Mouse (Mus musculus) spleen, embryonic (tissue): ENCODE measurements at regions not wholly inside any gene's neighbourhood (a gene's known extent, or its start where the extent isn't known, plus 50 kb on each side); places are given as distances from the start of the nearest gene placed in this dataset.

Experiments used
- CTCF ChIA-PET: fragments of 350-600 bp; sonication (Branson Sonifier 250); formaldehyde crosslinking; loops from one replicate; lab custom pipeline; 2022; lab: Charles Lee

DNA sequence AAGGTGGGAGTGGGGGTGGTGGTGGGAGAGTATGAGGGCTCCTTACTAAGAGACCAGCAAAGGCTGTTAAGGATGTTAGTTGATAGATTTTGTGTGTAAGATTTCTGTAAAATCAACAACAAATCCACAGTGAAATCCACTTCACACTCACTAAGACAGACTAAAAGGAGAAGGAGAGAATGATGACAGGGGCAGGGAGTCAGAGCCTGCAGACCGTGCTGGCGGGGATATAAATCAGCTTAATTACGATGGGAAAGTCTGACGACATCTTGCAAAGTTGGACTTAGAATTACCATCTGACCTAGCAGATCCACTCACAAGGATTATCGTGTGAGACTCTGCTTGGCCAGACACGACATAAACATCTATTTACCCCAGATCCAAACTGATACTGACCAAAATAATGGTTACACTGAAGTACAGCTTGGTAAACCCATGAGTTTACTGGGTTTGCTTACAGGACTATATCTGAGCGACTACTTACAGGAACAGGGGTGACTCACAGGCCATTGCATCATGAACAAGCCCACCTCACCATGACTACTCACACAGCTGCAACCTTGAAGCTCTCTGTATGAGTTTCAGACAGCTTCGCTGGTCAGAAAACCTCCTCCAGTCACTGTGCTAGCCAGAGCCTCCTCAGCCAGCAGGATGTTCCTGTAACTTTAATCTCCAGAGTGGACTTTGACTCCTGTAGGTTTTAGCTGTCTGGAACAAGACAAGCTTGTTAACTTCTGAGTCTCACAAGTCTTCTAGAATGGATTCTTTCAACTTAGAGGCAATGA, 50.5 kb upstream of the Ednra start:
- CTCF ChIA-PET = no interaction called here

- CTCF ChIA-PET = no interaction called here
Measured at GRCm38 (mm10) chr8:77775526-77775925, 51.3 kb upstream of the Ednra start.

DNA sequence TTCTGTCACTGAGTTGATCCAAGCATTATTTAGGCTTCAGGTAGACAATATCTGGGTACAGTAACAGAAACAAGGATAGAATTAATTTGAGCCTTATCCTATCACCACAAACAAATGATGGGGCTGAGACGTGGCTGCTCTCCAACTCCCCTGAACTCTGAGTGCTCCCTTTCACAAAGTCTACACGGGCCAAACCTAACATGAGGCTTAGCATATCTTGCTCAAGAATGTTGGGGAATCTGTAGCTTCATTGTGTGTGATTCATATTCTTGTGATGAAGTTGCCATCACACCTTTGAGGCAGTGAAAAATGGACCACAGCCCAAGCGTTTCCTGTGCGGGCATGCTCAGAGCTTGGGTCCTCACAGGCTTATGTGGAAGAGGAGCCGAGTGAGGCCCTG, 53.3 kb upstream of the Ednra start:
- CTCF ChIA-PET = no interaction called here

GRCm38 (mm10) chr8:77785676-77786255, 61.5 kb upstream of the Ednra start:
- CTCF ChIA-PET = no interaction called here

DNA sequence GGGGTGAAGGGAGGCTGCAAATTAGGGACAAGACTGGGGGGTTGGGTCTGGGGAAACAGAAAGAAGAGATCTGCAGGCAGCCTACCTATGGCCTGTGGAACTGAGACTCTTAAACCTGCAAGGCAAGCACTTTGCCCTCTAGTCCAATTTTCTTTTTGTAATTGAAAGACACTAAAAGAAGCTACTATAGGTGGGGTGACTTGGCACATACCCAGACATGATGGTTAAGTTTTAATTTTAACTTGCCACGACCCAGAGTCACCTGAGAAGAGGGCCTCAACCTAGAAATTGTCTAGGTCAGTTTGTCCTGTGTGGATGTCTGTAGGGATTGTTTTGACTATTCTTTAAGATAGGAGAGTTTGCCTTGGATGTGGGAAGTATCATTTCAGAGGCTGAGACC, 70.6 kb upstream of the Ednra start:
- CTCF ChIA-PET = no interaction called here

DNA sequence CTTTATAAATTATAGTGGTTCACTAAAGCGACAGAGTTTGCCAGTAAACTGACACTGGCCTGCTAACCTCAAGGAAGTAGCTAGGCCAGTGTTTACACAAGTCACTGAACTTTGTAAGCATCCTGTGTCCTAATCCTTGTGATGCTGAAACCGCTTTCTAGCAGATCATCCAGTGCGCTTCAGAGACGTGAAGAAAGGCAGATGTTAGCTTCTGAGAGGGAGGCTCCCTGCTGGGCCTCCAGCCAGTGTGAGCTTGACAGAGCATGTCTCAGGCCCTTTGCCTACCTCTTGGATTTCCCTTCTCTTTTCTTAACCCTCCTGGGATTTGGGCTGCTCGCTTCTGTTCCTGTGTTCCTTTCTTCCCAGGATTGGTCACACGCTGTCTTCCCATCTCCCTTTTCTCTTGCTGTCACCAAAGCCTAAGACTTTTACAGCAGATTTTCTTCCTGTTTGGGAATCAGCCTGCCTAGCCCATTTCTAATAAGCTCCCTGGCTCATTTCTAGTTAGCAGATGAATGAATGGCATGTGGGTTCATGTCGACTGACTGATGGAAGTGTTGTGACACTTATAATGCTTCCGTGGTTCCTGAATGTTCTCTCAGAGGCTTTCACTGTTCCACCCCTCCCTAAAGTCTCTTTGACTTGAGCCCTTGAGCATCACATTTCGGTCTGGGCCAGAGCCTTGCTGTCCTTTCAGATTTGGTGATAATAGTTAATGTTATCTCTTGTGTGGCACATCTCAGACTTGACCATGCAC, 79.1 kb upstream of the Ednra start:
- CTCF ChIA-PET = interaction anchor here (0.5 kb wide), 1 partner anchor 473 kb away, joined by 3 read pairs; no protein-coding TSS in a partner anchor

DNA sequence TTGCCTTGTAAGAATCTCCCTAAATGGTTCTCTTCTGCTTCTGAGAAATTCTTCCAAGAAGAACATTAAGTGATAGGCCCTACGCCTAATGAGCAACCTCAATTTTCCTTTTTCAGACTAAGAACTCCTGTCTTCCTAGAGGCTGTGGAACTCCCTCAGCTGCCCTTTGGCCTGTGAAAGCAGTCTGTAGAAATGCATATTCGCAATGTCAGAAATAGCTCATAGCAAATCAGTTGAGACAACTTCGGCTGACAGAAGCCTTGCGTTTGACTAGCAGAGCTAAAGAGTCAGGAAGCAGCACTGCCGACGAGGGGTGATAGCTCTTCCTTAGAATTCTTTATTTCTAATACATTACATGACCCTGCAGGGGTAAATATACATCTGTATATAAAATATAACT, 80.3 kb upstream of the Ednra start:
- CTCF ChIA-PET = no interaction called here

GRCm38 (mm10) chr8:77804956-77805355, 80.7 kb upstream of the Ednra start:
- CTCF ChIA-PET = no interaction called here

DNA sequence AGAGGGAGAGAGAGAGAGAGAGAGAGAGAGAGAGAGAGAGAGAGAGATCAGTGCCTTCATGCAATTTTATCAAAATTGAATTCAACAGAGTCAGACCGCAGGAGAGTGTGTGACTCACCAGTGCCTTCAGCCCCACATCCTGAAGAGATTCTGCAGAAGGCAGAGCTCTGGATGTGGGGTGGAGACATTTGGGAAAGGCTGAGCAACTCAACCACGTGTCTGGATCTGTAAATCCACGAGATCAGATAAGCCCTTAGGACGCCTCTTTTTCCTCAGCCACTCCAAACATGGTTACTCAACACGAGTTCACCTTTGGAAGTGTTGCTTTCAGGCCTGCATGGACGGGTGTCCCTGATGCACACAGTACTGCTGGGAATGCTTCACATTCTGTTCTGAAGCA, 81.4 kb upstream of the Ednra start:
- CTCF ChIA-PET = no interaction called here

- CTCF ChIA-PET = interaction anchor here (0.6 kb wide), 1 partner anchor 261 kb away, joined by 3 read pairs; no protein-coding TSS in a partner anchor
Measured at GRCm38 (mm10) chr8:77814796-77815647, 90.8 kb upstream of the Ednra start.

- CTCF ChIA-PET = interaction anchor here (0.6 kb wide), 1 partner anchor 262 kb away, joined by 3 read pairs; no protein-coding TSS in a partner anchor
Measured at GRCm38 (mm10) chr8:77815648-77815971, 91.3 kb upstream of the Ednra start.

DNA sequence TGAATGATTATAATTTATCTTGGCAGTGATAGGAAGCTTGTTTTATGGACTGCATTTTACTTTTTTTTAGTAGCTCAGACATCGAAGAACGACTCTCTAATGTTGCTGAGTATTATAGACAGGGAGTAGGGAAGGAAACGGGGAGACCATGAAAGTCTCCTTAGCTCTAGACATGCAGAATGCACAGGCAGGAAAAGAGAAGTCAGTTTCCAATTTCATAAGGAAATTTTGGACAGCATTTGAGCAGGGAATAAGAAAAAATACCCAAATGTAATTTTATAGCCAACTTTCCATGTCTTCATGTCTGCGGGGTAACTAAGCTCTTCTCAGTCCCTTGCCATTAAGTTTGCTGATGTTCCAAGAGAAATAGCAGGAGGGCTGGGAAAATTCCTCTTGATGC, 92.0 kb upstream of the Ednra start:
- CTCF ChIA-PET = no interaction called here

DNA sequence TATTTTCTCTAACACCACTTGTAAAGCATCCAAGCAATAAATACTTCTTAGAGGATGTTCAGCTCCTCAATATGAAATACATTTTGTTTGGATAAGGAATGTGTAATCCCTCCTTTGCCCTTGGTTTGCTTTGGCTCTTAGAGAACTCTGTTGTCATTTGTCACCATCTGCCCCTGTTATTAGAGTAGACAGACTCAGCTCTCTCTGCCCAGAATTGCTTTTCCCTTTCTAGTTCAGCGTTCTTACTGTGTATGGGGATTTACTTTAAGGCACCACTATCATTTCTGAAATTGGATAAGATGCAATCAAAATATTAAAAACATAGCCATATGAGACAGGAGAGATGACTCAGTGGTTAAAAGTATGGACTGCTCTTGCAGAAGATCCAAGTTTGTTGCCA, 101.5 kb upstream of the Ednra start:
- CTCF ChIA-PET = no interaction called here

GRCm38 (mm10) chr8:77826255-77826654, 102.0 kb upstream of the Ednra start:
- CTCF ChIA-PET = no interaction called here

- CTCF ChIA-PET = no interaction called here
Measured at GRCm38 (mm10) chr8:77828079-77828478, 103.8 kb upstream of the Ednra start.

DNA sequence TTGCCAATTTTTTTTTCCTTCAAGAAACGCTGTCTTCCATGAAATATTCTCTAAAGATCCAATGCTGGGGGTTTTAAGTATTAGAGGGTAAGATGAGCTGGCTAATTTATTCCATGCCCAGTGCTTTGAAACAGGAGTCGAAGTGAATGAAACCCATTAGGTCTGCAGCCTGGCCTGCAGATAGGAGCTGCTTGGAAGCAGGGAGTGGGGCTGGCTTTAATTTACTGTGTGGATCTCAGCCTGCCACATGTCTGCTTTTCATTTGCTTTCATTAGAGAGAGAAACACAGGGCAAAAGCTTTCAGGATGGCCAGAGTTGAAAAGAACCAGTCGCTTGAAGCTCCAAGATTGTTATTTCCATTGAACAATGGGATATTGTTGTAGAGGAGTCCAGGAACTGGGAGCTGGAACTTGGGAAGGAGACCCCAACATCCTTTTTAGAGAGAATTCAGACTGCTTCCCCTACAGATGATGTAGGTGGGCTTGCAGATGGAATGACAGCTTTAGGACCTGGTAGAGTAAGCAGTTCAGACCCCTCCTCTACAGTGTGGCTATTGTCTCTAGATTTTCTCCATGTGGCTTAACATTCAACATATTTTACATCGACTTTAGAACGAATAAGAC, 105.0 kb upstream of the Ednra start:
- CTCF ChIA-PET = no interaction called here

GRCm38 (mm10) chr8:77829764-77830163, 105.5 kb upstream of the Ednra start:
- CTCF ChIA-PET = no interaction called here

DNA sequence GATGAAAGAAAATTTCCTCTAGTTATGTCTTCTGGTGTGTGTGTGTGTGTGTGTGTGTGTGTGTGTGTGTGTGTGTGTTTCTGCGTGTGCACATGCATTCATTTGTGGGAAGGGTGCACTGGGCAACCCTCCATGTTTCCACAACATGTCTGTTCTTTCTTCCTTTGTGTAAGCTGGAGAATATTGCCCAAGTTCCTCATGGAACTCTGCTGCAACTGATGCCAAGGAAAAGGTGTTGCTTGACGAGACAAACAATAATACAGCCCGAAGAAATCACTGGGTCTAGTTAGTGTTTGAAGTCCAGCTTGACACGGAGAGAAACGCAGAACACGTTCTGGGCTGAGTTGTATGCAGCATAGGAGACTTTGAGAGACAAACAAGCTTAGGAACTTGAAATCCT, 110.0 kb upstream of the Ednra start:
- CTCF ChIA-PET = no interaction called here

DNA sequence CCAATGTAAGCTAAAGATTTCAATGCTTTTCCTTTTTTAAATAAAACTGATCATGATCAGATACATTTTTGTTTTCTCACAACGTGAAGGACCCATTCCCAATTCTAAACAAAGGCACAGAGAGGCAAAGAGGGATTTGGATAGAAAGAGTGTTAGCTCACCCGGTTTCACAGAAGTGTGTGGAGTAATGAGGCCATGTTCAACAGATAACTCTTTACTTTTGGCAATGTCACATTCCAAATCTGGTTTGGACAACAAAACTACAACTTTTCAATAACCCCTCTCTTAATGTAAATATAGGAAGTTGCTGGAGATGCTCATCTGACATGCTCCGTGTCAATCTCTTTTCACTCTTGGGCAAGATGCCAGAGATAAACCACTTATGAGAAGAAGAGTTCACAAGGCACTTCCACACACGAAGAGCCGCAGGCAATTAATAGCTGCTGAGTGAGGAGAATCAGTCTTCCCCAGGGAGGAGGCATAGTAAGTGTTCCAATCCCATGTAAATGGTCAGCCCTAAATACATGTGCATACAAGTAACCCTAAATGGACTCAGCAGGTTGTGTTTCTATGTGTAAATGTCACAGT, 112.7 kb upstream of the Ednra start:
- CTCF ChIA-PET = no interaction called here

DNA sequence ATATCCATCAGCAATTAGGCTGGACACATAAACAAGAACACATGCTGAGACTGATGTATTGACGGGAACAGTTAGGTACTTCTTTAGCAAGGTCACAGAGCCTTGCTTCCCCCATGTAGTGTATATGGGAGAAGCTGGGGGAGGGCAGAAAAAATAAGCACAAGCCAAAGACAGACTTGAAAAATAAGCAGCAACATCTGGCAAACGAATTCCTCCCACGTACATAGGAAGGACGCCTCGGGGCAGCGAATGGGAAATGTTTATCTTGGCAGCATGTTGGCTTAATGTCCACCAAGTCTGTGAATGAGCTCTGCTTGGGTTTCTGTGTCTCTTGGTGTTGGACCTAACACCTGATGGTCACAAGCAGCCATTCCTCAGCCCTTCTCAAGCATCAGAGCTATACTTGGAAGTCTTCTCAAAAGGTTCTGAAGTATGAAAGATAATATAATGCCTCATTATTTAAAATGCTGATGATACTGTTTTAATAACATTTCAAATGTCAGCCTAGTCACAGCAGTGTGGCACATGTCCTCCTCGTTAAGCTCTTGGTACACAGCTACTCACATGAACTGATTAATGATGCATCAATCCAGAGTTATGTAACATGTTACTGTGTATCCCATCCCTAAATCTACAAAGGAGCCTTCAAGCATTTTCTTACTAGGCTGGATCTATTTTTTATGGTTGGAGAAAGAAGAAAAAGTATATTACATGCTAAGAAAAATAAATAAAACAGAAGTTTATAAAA, 118.3 kb upstream of the Ednra start:
- CTCF ChIA-PET = no interaction called here
